Mouse (Mus musculus): ENCODE measurements around the gene 1700010B08Rik.
"Not testable (repeated sequence)": the region's sequence is repeated elsewhere in the genome, so short reads cannot be mapped to it uniquely, and the experiment has no call there.

The 1700010B08Rik gene

GRCm38 (mm10) chr2:173719115-173719514, at the start of gene 1700010B08Rik:
1700010B08Rik (plus strand) TSS chr2:173719415.
- DNase-seq: not testable (repeated sequence)

GRCm38 (mm10) chr2:173672328-173672896, 46.8 kb upstream of the 1700010B08Rik start:
- DNase-seq: no peak

- DNase-seq: no peak
These were observed 45.7 kb upstream of the 1700010B08Rik start for GRCm38 (mm10) chr2:173673469-173673868.

GRCm38 (mm10) chr2:173678593-173678992, 40.6 kb upstream of the 1700010B08Rik start:
- no peak for DNase-seq

GRCm38 (mm10) chr2:173679217-173679616, 40.0 kb upstream of the 1700010B08Rik start:
- DNase-seq: no peak

- no peak for DNase-seq
These were observed 39.1 kb upstream of the 1700010B08Rik start for GRCm38 (mm10) chr2:173680153-173680552.

GRCm38 (mm10) chr2:173682773-173683172, 36.4 kb upstream of the 1700010B08Rik start:
- no peak for DNase-seq

- no peak for DNase-seq
These were observed 33.3 kb upstream of the 1700010B08Rik start for GRCm38 (mm10) chr2:173685781-173686361.

GRCm38 (mm10) chr2:173687363-173687762, 31.9 kb upstream of the 1700010B08Rik start:
- DNase-seq: no peak

- DNase-seq: no peak
These were observed 29.4 kb upstream of the 1700010B08Rik start for GRCm38 (mm10) chr2:173689835-173690234.

GRCm38 (mm10) chr2:173691748-173692147, 27.5 kb upstream of the 1700010B08Rik start:
- DNase-seq: no peak

- no peak for DNase-seq
These were observed 26.5 kb upstream of the 1700010B08Rik start for GRCm38 (mm10) chr2:173692693-173693092.

GRCm38 (mm10) chr2:173698850-173699249, 20.4 kb upstream of the 1700010B08Rik start:
- no peak for DNase-seq

GRCm38 (mm10) chr2:173702096-173702866, 16.9 kb upstream of the 1700010B08Rik start:
- peak; percentile 59 to 69 for DNase-seq

- DNase-seq: no peak
These were observed 16.4 kb upstream of the 1700010B08Rik start for GRCm38 (mm10) chr2:173702867-173703237.

GRCm38 (mm10) chr2:173705827-173706551, 13.2 kb upstream of the 1700010B08Rik start:
- DNase-seq: no peak

- DNase-seq: not testable (repeated sequence)
These were observed 11.6 kb upstream of the 1700010B08Rik start for GRCm38 (mm10) chr2:173707626-173708025.

- DNase-seq: no peak
These were observed 9.0 kb upstream of the 1700010B08Rik start for GRCm38 (mm10) chr2:173710193-173710592.

- no peak for DNase-seq
These were observed 6.6 kb upstream of the 1700010B08Rik start for GRCm38 (mm10) chr2:173712656-173713055.

GRCm38 (mm10) chr2:173713241-173713640, 6.0 kb upstream of the 1700010B08Rik start:
- DNase-seq: no peak

- DNase-seq: no peak
These were observed 4.5 kb upstream of the 1700010B08Rik start for GRCm38 (mm10) chr2:173714620-173715218.

GRCm38 (mm10) chr2:173716966-173717365, 2.2 kb upstream of the 1700010B08Rik start:
- no peak for DNase-seq
